Mouse (Mus musculus) embryonic facial prominence, embryonic 11.5 days (tissue): ENCODE results near the gene Banf2. TPM values are rescaled to one million over a fixed set of nuclear protein-coding genes. Genes with fewer than 3 reads are reported as not detected.

Source experiments
- ATAC-seq: fragments of 200-750 bp; cut with Nextera tagmentation; replicated peaks from 2 replicates; pipeline ENCODE4 v1.8.0; 2017; ENCODE audit warnings: low read depth; ENCODE audit not compliant: insufficient number of reproducible peaks, low FRiP score, low TSS enrichment
- DNase-seq: peaks from one replicate; pipeline ENCODE4 v3.0.0-alpha.2; 2015; ENCODE audit warnings: low spot score
- H3K27ac ChIP-seq: fragments of 300-500 bp; sonication (generic); replicated peaks from 2 replicates; pipeline ENCODE4 v1.5.1; 2014; ENCODE audit warnings: mild to moderate bottlenecking, low read depth, low read length, control low read depth
- H3K27me3 ChIP-seq: fragments of 300-500 bp; sonication (generic); 2 replicates; pipeline ENCODE4 v1.6.1; 2014; ENCODE audit warnings: mild to moderate bottlenecking, low read length, moderate library complexity, mixed read lengths; ENCODE audit not compliant: control insufficient read depth, insufficient read depth
- H3K36me3 ChIP-seq: fragments of 300-500 bp; sonication (generic); replicated peaks from 2 replicates; pipeline ENCODE4 v1.6.1; 2014; ENCODE audit warnings: low read depth, mild to moderate bottlenecking, low read length, moderate library complexity, mixed read lengths; ENCODE audit not compliant: control insufficient read depth, insufficient read depth
- H3K4me1 ChIP-seq: fragments of 300-500 bp; sonication (generic); 2 replicates; pipeline ENCODE4 v1.6.1; 2014; ENCODE audit warnings: low read length, mixed read lengths; ENCODE audit not compliant: control insufficient read depth, insufficient read depth
- H3K4me2 ChIP-seq: fragments of 300-500 bp; sonication (generic); 2 replicates; pipeline ENCODE4 v1.6.1; 2014; ENCODE audit warnings: low read depth, mild to moderate bottlenecking, control low read depth, low read length, moderate library complexity
- H3K4me3 ChIP-seq: fragments of 300-500 bp; sonication (generic); 2 replicates; pipeline ENCODE4 v1.5.1; 2014; ENCODE audit warnings: low read depth, low read length, control low read depth
- H3K9ac ChIP-seq: fragments of 300-500 bp; sonication (generic); replicated peaks from 2 replicates; pipeline ENCODE4 v1.6.1; 2014; ENCODE audit warnings: mild to moderate bottlenecking, control low read depth, low read length
- H3K9me3 ChIP-seq: fragments of 300-500 bp; sonication (generic); replicated peaks from 2 replicates; pipeline ENCODE4 v1.6.1; 2016; ENCODE audit warnings: mild to moderate bottlenecking, low read length, inconsistent platforms, mixed read lengths; ENCODE audit not compliant: control insufficient read depth
- WGBS: fragments of 180-500 bp; shearing (Covaris S2); extraction: QIAGEN DNeasy Blood & Tissue Kit; methylation state at CpG from one replicate; pipeline ENCODE4 v1.1.7; 2014; 5-methylcytosine and 5-hydroxymethylcytosine counted together
- polyA plus RNA-seq: library from polyadenylated mRNA; unstranded; fragments of >200 nt; fragmentation: Nextera tagmentation; extraction: Ambion mirVana; gene quantifications from 2 replicates; pipeline ENCODE4 v1.2.1, GENCODE M21; 2014

The Banf2 gene
- polyA plus RNA-seq, 1 experiment from 2014 or later = not detected

GRCm38 (mm10) chr2:144003544-144003943 lies 29.3 kb upstream of the Banf2 start:
- no peak overlapping the region for H3K4me2 ChIP-seq
- H3K27me3 ChIP-seq = no peaks in the 10 kb centered on the region
- 75% methylated on average over 2 of the region's 2 CpGs for WGBS
- no peaks in the 10 kb centered on the region for H3K9me3 ChIP-seq
- DNase-seq (no peak), ATAC-seq (no peak)
- no peaks in the 10 kb centered on the region for H3K4me1 ChIP-seq
- no peaks in the 10 kb centered on the region for H3K36me3 ChIP-seq
- no peak overlapping the region for H3K4me3 ChIP-seq
- no peak overlapping the region for H3K9ac ChIP-seq
- no peak overlapping the region for H3K27ac ChIP-seq

- no peak overlapping the region; the same call in 1 of the 2 replicates for H3K9ac ChIP-seq
- 76% methylated on average over 6 of the region's 6 CpGs for WGBS
- no peaks in the 10 kb centered on the region for H3K36me3 ChIP-seq
- H3K4me2 ChIP-seq = no peak overlapping the region
- no peak for DNase-seq
- no peak for ATAC-seq
- no peaks in the 10 kb centered on the region; the same call in 1 of the 2 replicates for H3K4me1 ChIP-seq
- no peak overlapping the region for H3K27ac ChIP-seq
- H3K4me3 ChIP-seq = no peak overlapping the region
- H3K27me3 ChIP-seq = no peaks in the 10 kb centered on the region
- no peaks in the 10 kb centered on the region for H3K9me3 ChIP-seq
Measured at GRCm38 (mm10) chr2:144005166-144005955, 27.5 kb upstream of the Banf2 start.

GRCm38 (mm10) chr2:144006686-144007085 lies 26.2 kb upstream of the Banf2 start:
- H3K36me3 ChIP-seq = no peaks in the 10 kb centered on the region
- no peak overlapping the region for H3K9ac ChIP-seq
- no peaks in the 10 kb centered on the region for H3K9me3 ChIP-seq
- 90% methylated on average over 6 of the region's 6 CpGs for WGBS
- ATAC-seq = no peak
- H3K27me3 ChIP-seq = no peaks in the 10 kb centered on the region
- H3K27ac ChIP-seq = no peak overlapping the region
- no peaks in the 10 kb centered on the region; the same call in 1 of the 2 replicates for H3K4me1 ChIP-seq
- H3K4me3 ChIP-seq = no peak overlapping the region
- no peak for DNase-seq
- no peak overlapping the region for H3K4me2 ChIP-seq

GRCm38 (mm10) chr2:144007211-144007610 lies 25.6 kb upstream of the Banf2 start:
- no peak for DNase-seq
- Histone ChIP-seq H3K27me3 (no peaks in the 10 kb centered on the region), H3K4me1 (no peaks in the 10 kb centered on the region; the same call in 1 of the 2 replicates), H3K4me2 (no peak overlapping the region), H3K9me3 (no peaks in the 10 kb centered on the region), H3K9ac (no peak overlapping the region), H3K27ac (no peak overlapping the region), H3K4me3 (no peak overlapping the region), H3K36me3 (no peaks in the 10 kb centered on the region)
- no peak for ATAC-seq
- WGBS = 84% methylated on average over 4 of the region's 4 CpGs

- no peak overlapping the region; the same call in 1 of the 2 replicates for H3K4me3 ChIP-seq
- no peaks in the 10 kb centered on the region for H3K9me3 ChIP-seq
- no peaks in the 10 kb centered on the region; the same call in 1 of the 2 replicates for H3K4me1 ChIP-seq
- DNase-seq = no peak
- peak overlapping the region; percentile 71; the same call in 1 of the 2 replicates for H3K4me2 ChIP-seq
- H3K27ac ChIP-seq = no peak overlapping the region
- no peak overlapping the region for H3K9ac ChIP-seq
- no peak for ATAC-seq
- H3K27me3 ChIP-seq = no peaks in the 10 kb centered on the region
- 92% methylated on average over 1 of the region's 1 CpGs for WGBS
- no peaks in the 10 kb centered on the region for H3K36me3 ChIP-seq
Measured at GRCm38 (mm10) chr2:144009081-144009480, 23.8 kb upstream of the Banf2 start.

GRCm38 (mm10) chr2:144009551-144010281 lies 23.1 kb upstream of the Banf2 start:
- peak overlapping the region; percentile 86; the same call in 1 of the 2 replicates for H3K27ac ChIP-seq
- H3K36me3 ChIP-seq = no peaks in the 10 kb centered on the region
- DNase-seq (peak; percentile 33), ATAC-seq (no peak; the same call in 1 of the 2 replicates)
- 2% methylated on average over 28 of the region's 30 CpGs for WGBS
- H3K9me3 ChIP-seq = no peaks in the 10 kb centered on the region
- H3K4me1 ChIP-seq = no peaks in the 10 kb centered on the region; the same call in 1 of the 2 replicates
- H3K27me3 ChIP-seq = no peaks in the 10 kb centered on the region
- H3K9ac ChIP-seq = peak overlapping the region; percentile 88
- peak overlapping the region; percentile 94 for H3K4me3 ChIP-seq
- H3K4me2 ChIP-seq = peak overlapping the region; percentile 71

GRCm38 (mm10) chr2:144010282-144011044 lies 22.4 kb upstream of the Banf2 start:
- H3K9me3 ChIP-seq = no peaks in the 10 kb centered on the region
- under 1% methylated on average over 57 of the region's 107 CpGs for WGBS
- peak overlapping the region; percentile 94 for H3K4me3 ChIP-seq
- ATAC-seq (peak; percentile 49), DNase-seq (peak; percentile 79)
- peak overlapping the region; percentile 88 for H3K9ac ChIP-seq
- peak overlapping the region; percentile 86 for H3K27ac ChIP-seq
- no peaks in the 10 kb centered on the region for H3K36me3 ChIP-seq
- H3K4me2 ChIP-seq = peak overlapping the region; percentile 71
- H3K4me1 ChIP-seq = no peaks in the 10 kb centered on the region; the same call in 1 of the 2 replicates
- no peaks in the 10 kb centered on the region for H3K27me3 ChIP-seq
